In the genomic region with DNA sequence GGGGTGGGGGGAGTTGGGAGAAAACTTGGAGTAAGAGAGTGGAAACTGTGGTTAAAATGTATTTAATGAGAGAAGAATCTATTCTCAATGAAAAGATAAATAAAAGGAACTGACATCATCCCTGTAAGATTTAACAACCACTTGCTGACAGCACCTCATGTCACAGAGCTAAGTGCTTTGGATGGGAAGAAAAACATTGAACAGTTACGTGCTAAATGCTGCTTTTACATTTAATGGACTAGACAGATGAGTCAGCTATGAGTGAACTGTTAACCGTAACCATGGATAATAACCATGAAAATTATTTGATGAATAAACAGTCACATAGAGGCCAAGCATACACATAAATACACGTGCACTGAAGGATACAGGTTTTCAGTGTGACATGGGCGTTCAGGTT, we compare ENCODE assay signal across 26 mouse cellular contexts. TPM values are rescaled to one million over a fixed set of nuclear protein-coding genes. Genes with fewer than 3 reads are reported as not detected.
DNase-seq lines count a peak whose midpoint lies in the region; ATAC-seq and TF ChIP-seq lines count a peak whose summit lies in the region.
"Had no signal": no experiment of that assay in that cellular context is flagged by ENCODE, and none has a peak within 500 bp of the region (broad histone marks: within the 10 kb centered on the region; RNA-seq: fewer than 3 reads in every experiment).

No protein-coding gene starts in this region.

- no peak for DNase-seq in heart, postnatal 14 days
- peak; percentile 5 for DNase-seq in heart, postnatal 0 days (ENCODE audit: low spot score)
- no peak for DNase-seq in heart, adult 18-20 months
- DNase-seq in embryo, embryonic 10 days (ENCODE audit: low spot score), result no peak
- DNase-seq: adrenal gland, postnatal 10 days; adrenal gland, postnatal 36 days; cerebellum, adult 18-20 months; cerebellum, adult 9-10 months; cerebellum, postnatal 14 days; forebrain, postnatal 0 days; gastrocnemius, adult 2 months; gastrocnemius, postnatal 14 days; heart, postnatal 36 days; kidney, adult 11 months; kidney, adult 9 months had no signal

- no peak overlapping the region for H3K4me3 ChIP-seq in heart, embryonic 13.5 days
- no peak overlapping the region for H3K4me3 ChIP-seq in heart, postnatal 0 days (ENCODE audit: low read depth, low read length)
- no peak overlapping the region for H3K4me3 ChIP-seq in C2C12 (ENCODE audit: insufficient read depth, poor library complexity, severe bottlenecking)
- H3K4me3 ChIP-seq: embryonic facial prominence, embryonic 12.5 days; embryonic facial prominence, embryonic 15.5 days; gastrocnemius, adult 2 months; hindbrain, embryonic 10.5 days; hindbrain, embryonic 13.5 days; intestine, embryonic 15.5 days had no signal

- H3K79me2 ChIP-seq in C2C12 (ENCODE audit: control insufficient read depth, insufficient read depth), result no peaks in the 10 kb centered on the region

- H3K9me3 ChIP-seq in heart, embryonic 13.5 days, result no peaks in the 10 kb centered on the region
- H3K9me3 ChIP-seq in heart, postnatal 0 days (replicated peaks; ENCODE audit: control insufficient read depth, low read length), result no peaks in the 10 kb centered on the region
- H3K9me3 ChIP-seq: embryonic facial prominence, embryonic 12.5 days; embryonic facial prominence, embryonic 15.5 days; hindbrain, embryonic 10.5 days; hindbrain, embryonic 13.5 days; intestine, embryonic 15.5 days had no signal

- WGBS in heart, embryonic 13.5 days, result 59% methylated on average over 4 of the region's 4 CpGs
- 54% methylated on average over 4 of the region's 4 CpGs for WGBS in heart, postnatal 0 days

- H3K27me3 ChIP-seq in heart, embryonic 13.5 days (replicated peaks), result no peaks in the 10 kb centered on the region
- H3K27me3 ChIP-seq in heart, postnatal 0 days (ENCODE audit: control insufficient read depth, insufficient read depth, low read length), result no peaks in the 10 kb centered on the region
- no peaks in the 10 kb centered on the region for H3K27me3 ChIP-seq in C2C12 (ENCODE audit: control insufficient read depth, insufficient read depth, insufficient read length)
- H3K27me3 ChIP-seq: embryonic facial prominence, embryonic 12.5 days; embryonic facial prominence, embryonic 15.5 days; hindbrain, embryonic 13.5 days; intestine, embryonic 15.5 days; Patski had no signal

- TF ChIP-seq EP300 in heart, postnatal 0 days (IDR thresholded peaks at IDR 0.05; ENCODE audit: low read depth), result no peak

- no peak for ATAC-seq in heart, embryonic 13.5 days (ENCODE audit: extremely low read depth, insufficient number of reproducible peaks, low FRiP score, low TSS enrichment)
- no peak for ATAC-seq in heart, postnatal 0 days (ENCODE audit: insufficient read depth, low read depth)
- ATAC-seq: forebrain, embryonic 14.5 days; forebrain, postnatal 0 days; hindbrain, embryonic 16.5 days; intestine, embryonic 15.5 days; Patski had no signal

- peaks cover 7% of the 10 kb centered on the region for H3K4me1 ChIP-seq in heart, embryonic 13.5 days
- H3K4me1 ChIP-seq in heart, postnatal 0 days (ENCODE audit: control insufficient read depth, insufficient read depth), result no peaks in the 10 kb centered on the region
- H3K4me1 ChIP-seq: embryonic facial prominence, embryonic 12.5 days; embryonic facial prominence, embryonic 15.5 days; hindbrain, embryonic 10.5 days; hindbrain, embryonic 13.5 days; intestine, embryonic 15.5 days had no signal

- no peaks in the 10 kb centered on the region for H3K36me3 ChIP-seq in heart, embryonic 13.5 days
- no peaks in the 10 kb centered on the region for H3K36me3 ChIP-seq in heart, postnatal 0 days (replicated peaks; ENCODE audit: control insufficient read depth, insufficient read depth, low read length)
- H3K36me3 ChIP-seq in C2C12 (ENCODE audit: control insufficient read depth, insufficient read depth), result no peaks in the 10 kb centered on the region
- H3K36me3 ChIP-seq: embryonic facial prominence, embryonic 12.5 days; embryonic facial prominence, embryonic 15.5 days; hindbrain, embryonic 10.5 days; hindbrain, embryonic 13.5 days; intestine, embryonic 15.5 days had no signal

- no peaks in the 10 kb centered on the region for H3K79me3 ChIP-seq in C2C12 (ENCODE audit: low read depth)

- 0 out of 2 replicates have a peak overlapping the region, but pooled peaks have one; percentile 32 for H3K27ac ChIP-seq in heart, embryonic 13.5 days (replicated peaks)
- H3K27ac ChIP-seq in heart, postnatal 0 days (ENCODE audit: low read depth), result no peak overlapping the region
- H3K27ac ChIP-seq: embryonic facial prominence, embryonic 12.5 days; embryonic facial prominence, embryonic 15.5 days; gastrocnemius, adult 2 months; hindbrain, embryonic 10.5 days; hindbrain, embryonic 13.5 days; intestine, embryonic 15.5 days had no signal

- H3ac ChIP-seq in C2C12 (ENCODE audit: control insufficient read depth, insufficient read length, low read depth), result no peak overlapping the region

- no peak for TF ChIP-seq CTCF in heart, postnatal 0 days (IDR thresholded peaks at IDR 0.05; ENCODE audit: low read depth)
- no peak for TF ChIP-seq CTCF in C2C12 (IDR thresholded peaks at IDR 0.05; ENCODE audit: control insufficient read depth, insufficient read depth, insufficient read length)

- intact Hi-C loops in heart, postnatal 14 days (cut with DNase I), result no loop called here

- H3K9ac ChIP-seq in heart, embryonic 13.5 days, result no peak overlapping the region
- H3K9ac ChIP-seq in heart, postnatal 0 days (replicated peaks; ENCODE audit: low read depth, low read length), result no peak overlapping the region
- H3K9ac ChIP-seq: embryonic facial prominence, embryonic 12.5 days; embryonic facial prominence, embryonic 15.5 days; forebrain, postnatal 0 days; hindbrain, embryonic 13.5 days; intestine, embryonic 15.5 days had no signal

- no peak overlapping the region for H3K4me2 ChIP-seq in heart, embryonic 13.5 days
- no peak overlapping the region for H3K4me2 ChIP-seq in heart, postnatal 0 days (ENCODE audit: low read depth, low read length)
- H3K4me2 ChIP-seq: embryonic facial prominence, embryonic 12.5 days; embryonic facial prominence, embryonic 15.5 days; heart, embryonic 11.5 days; hindbrain, embryonic 13.5 days; intestine, embryonic 15.5 days had no signal

TF ChIP-seq in C2C12, 6 proteins besides CTCF, POLR2A, EP300 and RAD21:
- TF ChIP-seq CEBPB (IDR thresholded peaks at IDR 0.05; ENCODE audit: low read depth) (no peak), USF1 (IDR thresholded peaks at IDR 0.05; ENCODE audit: low read depth) (no peak), MAX (IDR thresholded peaks at IDR 0.05) (no peak), FOSL1 (IDR thresholded peaks at IDR 0.05; ENCODE audit: insufficient read depth, low read length, poor library complexity, severe bottlenecking) (peak; percentile 11), MYOG (IDR thresholded peaks at IDR 0.05; ENCODE audit: control insufficient read depth, extremely low read depth, insufficient read length) (no peak), MYOD1 (IDR thresholded peaks at IDR 0.05; ENCODE audit: control insufficient read depth, insufficient read length, low read depth) (peak; percentile 22)

RNA-seq across cellular contexts. Expression of gene Atxn7l3b, which starts 48.8 kb away (rescaled TPM):
- polyA plus RNA-seq in heart, embryonic 13.5 days (2015; fragmentation: Nextera tagmentation; extraction: Ambion mirVana), result 111 and 113 TPM in 2 replicates
- 10 to 100 TPM; 42.3 to 43.8 TPM for total RNA-seq in heart, postnatal 14 days (2021)
- 41.1 and 47.0 TPM in 2 replicates for total RNA-seq in heart, postnatal 0 days (2014; rRNA removed; ENCODE audit: low replicate concordance)
- polyA plus RNA-seq in heart, postnatal 0 days (2015; fragmentation: Nextera tagmentation; extraction: Ambion mirVana), result 99.3 and 102 TPM in 2 replicates
- 10 to 100 TPM; 23.3 to 25.2 TPM for total RNA-seq in heart, adult 18-20 months (2021)
- polyA plus RNA-seq in C2C12 (2012; fragmentation: generic; extraction: Trizol), result 34.0 TPM
